Mouse (Mus musculus) embryonic facial prominence, embryonic 14.5 days (tissue): ENCODE results near the gene Tbxas1. TPM values are rescaled to one million over a fixed set of nuclear protein-coding genes. Genes with fewer than 3 reads are reported as not detected.

Source experiments
- ATAC-seq: fragments of 200-750 bp; cut with Nextera tagmentation; 2 replicates; pipeline ENCODE4 v1.8.0; 2017; ENCODE audit warnings: low read depth, moderate number of reproducible peaks, moderate TSS enrichment
- DNase-seq: peaks from one replicate; pipeline ENCODE4 v3.0.0-alpha.2; 2015; ENCODE audit warnings: low spot score
- H3K27ac ChIP-seq: fragments of 300-500 bp; sonication (generic); replicated peaks from 2 replicates; pipeline ENCODE4 v1.5.1; 2014; ENCODE audit warnings: low read depth, mild to moderate bottlenecking, low read length, moderate library complexity
- H3K27me3 ChIP-seq: fragments of 300-500 bp; sonication (generic); replicated peaks from 2 replicates; pipeline ENCODE4 v1.6.1; 2014; ENCODE audit warnings: low read length; ENCODE audit not compliant: control insufficient read depth, insufficient read depth
- H3K36me3 ChIP-seq: fragments of 300-500 bp; sonication (generic); 2 replicates; pipeline ENCODE4 v1.6.1; 2014; ENCODE audit warnings: low read length, mixed read lengths; ENCODE audit not compliant: control insufficient read depth, insufficient read depth
- H3K4me1 ChIP-seq: fragments of 300-500 bp; sonication (generic); 2 replicates; pipeline ENCODE4 v1.6.1; 2014; ENCODE audit warnings: antibody characterized with exemption, low read length; ENCODE audit not compliant: control insufficient read depth, insufficient read depth
- H3K4me2 ChIP-seq: fragments of 300-500 bp; sonication (generic); 2 replicates; pipeline ENCODE4 v1.6.1; 2014; ENCODE audit warnings: low read depth, mild to moderate bottlenecking, low read length, moderate library complexity, mixed read lengths
- H3K4me3 ChIP-seq: fragments of 300-500 bp; sonication (generic); 2 replicates; pipeline ENCODE4 v1.5.1; 2014; ENCODE audit warnings: low read depth, mild to moderate bottlenecking, low read length
- H3K9ac ChIP-seq: fragments of 300-500 bp; sonication (generic); 2 replicates; pipeline ENCODE4 v1.6.1; 2014; ENCODE audit warnings: low read depth, mild to moderate bottlenecking, low read length, moderate library complexity, mixed read lengths
- H3K9me3 ChIP-seq: fragments of 300-500 bp; sonication (generic); 2 replicates; pipeline ENCODE4 v1.6.1; 2016; ENCODE audit warnings: low read length; ENCODE audit not compliant: control insufficient read depth
- WGBS: fragments of 180-500 bp; shearing (Covaris S2); extraction: QIAGEN DNeasy Blood & Tissue Kit; methylation state at CpG from one replicate; pipeline ENCODE4 v1.1.7; 2014; 5-methylcytosine and 5-hydroxymethylcytosine counted together
- polyA plus RNA-seq: library from polyadenylated mRNA; unstranded; fragments of >200 nt; fragmentation: Nextera tagmentation; extraction: Ambion mirVana; gene quantifications from 2 replicates; pipeline ENCODE4 v1.2.1, GENCODE M21; 2014

Tbxas1 gene
- polyA plus RNA-seq, result 2.4 and 4.2 TPM in 2 replicates

DNA sequence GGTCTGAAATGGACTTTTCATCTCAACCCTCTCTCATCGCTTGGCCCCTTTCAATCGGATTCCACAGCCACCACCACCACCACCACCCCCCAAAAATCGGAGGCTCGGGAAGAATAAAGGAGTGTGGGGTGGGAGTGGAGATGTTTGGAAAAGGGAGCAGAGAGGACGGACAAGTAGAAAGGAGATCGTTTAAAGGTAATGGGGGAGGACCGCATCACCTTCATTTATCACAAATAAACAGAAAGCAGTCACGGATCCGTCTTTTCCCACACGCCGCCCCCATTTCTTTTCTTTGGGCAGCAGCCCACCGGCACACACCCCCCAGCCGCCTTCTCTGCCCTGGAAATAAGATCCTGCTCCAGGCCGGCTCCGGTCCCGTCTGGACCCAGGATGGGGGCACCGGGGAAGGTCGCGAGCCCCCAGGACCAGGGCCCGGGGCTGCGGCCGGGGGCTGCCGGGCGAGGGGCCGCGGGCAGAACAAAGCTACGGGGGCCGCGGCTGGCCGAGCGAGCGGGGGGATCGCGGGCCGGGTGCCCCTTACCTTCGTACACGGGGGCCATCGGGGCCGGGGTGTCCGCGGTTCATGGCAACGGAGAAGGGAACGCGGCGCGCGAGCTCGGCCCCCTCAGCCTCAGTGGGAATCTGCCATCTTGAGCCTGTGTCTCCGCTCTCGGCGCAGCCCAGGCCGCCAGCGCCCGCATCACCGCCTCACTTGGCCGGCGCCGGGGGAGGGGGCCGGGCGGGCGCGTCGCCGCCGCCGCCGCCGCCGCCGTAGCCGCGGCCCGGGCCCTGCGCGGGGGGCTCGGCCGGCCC lies at the start of gene Tbxas1:
Gene Tbxas1, plus strand, starts transcription at position 147 of the 813 bp plus-strand sequence.
- peak within 1 kb of the TSS; percentile 88 for H3K4me3 ChIP-seq

DNA sequence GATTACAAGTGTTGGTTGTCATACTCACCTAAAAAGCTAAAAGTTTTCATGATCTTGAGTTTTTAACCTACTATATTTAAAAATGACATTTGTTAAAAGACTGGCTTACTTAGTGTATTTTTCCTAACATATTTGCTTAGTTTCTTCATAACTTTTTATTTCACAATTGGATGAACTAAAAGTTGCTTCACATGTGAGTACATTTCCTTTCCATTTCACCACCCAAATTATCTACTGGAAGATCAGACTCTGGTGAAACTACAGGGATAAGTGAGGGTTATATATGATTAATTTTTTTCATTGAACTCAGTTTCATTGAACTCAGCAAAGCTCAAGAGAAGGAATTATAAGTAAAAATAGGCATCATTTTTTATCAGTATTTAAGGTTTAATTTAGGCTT lies 49.3 kb upstream of the Tbxas1 start:
- Histone ChIP-seq H3K4me1 (no peaks in the 10 kb centered on the region), H3K4me3 (no peak overlapping the region), H3K4me2 (no peak overlapping the region), H3K9ac (no peak overlapping the region), H3K9me3 (no peaks in the 10 kb centered on the region), H3K27me3 (no peaks in the 10 kb centered on the region), H3K36me3 (no peaks in the 10 kb centered on the region), H3K27ac (no peak overlapping the region)
- no peak for ATAC-seq
- DNase-seq, result no peak

More for the DNA sequence above, at the start of gene Tbxas1:
- WGBS, result 2% methylated on average over 22 of the region's 77 CpGs
- no peaks in the 10 kb centered on the region for H3K36me3 ChIP-seq
- no peaks in the 10 kb centered on the region for H3K27me3 ChIP-seq
- DNase-seq, result peak; percentile 61
- no peaks in the 10 kb centered on the region; the same call in 1 of the 2 replicates for H3K4me1 ChIP-seq
- peak within 1 kb of the TSS; percentile 63 for H3K4me2 ChIP-seq
- H3K9me3 ChIP-seq, result no peaks in the 10 kb centered on the region
- H3K9ac ChIP-seq, result peak within 1 kb of the TSS; percentile 98
- ATAC-seq, result peak; percentile 73; the same call in 1 of the 2 replicates
- H3K27ac ChIP-seq, result peak within 1 kb of the TSS; percentile 92

DNA sequence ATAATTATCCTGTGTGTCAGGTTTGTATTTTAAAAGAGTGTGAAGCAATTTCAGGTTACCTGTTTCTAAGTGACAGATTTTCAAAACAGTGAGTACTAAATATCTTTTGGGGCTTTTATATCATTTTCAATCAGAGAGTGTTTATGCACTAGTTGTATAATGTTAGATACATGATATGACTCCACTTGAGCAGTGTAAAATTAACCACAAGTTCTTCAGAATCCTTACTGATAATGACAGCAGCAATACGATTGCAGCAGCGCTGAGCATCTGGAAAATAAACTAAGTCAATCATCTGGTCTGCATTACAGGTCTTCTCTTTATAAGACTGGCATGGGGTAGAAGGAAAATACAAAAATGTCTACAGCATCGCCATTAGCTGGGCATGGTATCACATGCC lies 48.3 kb upstream of the Tbxas1 start:
- no peak for DNase-seq
- Histone ChIP-seq H3K4me3 (no peak overlapping the region), H3K36me3 (no peaks in the 10 kb centered on the region), H3K27ac (no peak overlapping the region), H3K9ac (no peak overlapping the region), H3K27me3 (no peaks in the 10 kb centered on the region), H3K9me3 (no peaks in the 10 kb centered on the region), H3K4me2 (no peak overlapping the region), H3K4me1 (no peaks in the 10 kb centered on the region)
- no peak for ATAC-seq
- WGBS, result 51% methylated on average over 3 of the region's 3 CpGs

DNA sequence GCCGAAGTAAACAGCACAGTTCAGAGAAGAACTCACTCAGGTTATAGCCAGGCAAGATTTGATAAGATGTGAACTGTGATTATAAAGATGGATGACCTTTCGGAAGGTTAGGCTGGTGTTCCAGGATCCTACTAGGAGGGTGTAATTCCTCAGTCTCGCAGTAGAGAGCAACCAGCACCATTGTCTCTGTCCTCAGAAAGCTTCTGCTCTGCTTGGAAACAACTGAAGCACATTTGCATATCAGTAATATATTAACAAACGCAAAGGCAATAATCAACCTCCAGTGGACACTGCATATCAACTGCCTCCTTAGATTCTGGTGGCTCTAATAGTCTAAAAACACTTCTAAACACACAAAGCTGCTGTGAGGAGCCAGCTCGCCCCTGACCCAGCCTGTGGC lies 47.8 kb upstream of the Tbxas1 start:
- DNase-seq, result no peak
- Histone ChIP-seq H3K9ac (no peak overlapping the region), H3K4me1 (peaks cover 4% of the 10 kb centered on the region; the same call in 1 of the 2 replicates), H3K4me3 (no peak overlapping the region), H3K4me2 (no peak overlapping the region), H3K36me3 (no peaks in the 10 kb centered on the region), H3K27me3 (no peaks in the 10 kb centered on the region), H3K27ac (no peak overlapping the region), H3K9me3 (no peaks in the 10 kb centered on the region)
- WGBS, result 76% methylated on average over 5 of the region's 5 CpGs
- ATAC-seq, result no peak

DNA sequence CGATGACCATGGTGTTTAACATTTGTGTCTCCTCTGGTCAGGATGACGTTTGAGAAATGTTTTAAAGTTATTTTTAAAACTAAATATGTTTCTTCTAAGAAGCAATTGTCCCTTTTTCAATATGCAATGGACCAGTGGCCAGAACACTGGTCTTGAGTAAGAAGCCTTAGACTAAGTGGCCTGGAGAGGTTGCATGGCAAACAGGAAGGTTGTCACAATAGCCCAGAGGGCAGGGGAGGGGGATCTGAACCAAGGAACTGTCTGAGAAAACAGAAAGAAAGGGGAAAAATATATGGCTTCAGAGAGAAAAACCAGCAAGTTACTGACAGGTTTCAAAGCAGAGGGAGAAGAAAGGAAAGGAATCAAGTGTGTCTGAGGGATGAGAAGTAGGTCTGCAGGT lies 47.0 kb upstream of the Tbxas1 start:
- no peaks in the 10 kb centered on the region for H3K9me3 ChIP-seq
- H3K4me2 ChIP-seq, result no peak overlapping the region
- WGBS, result 80% methylated on average over 2 of the region's 2 CpGs
- no peak overlapping the region for H3K4me3 ChIP-seq
- H3K9ac ChIP-seq, result no peak overlapping the region
- no peak overlapping the region for H3K27ac ChIP-seq
- DNase-seq (no peak), ATAC-seq (no peak)
- no peaks in the 10 kb centered on the region for H3K36me3 ChIP-seq
- no peaks in the 10 kb centered on the region for H3K27me3 ChIP-seq
- H3K4me1 ChIP-seq, result peaks cover 12% of the 10 kb centered on the region; the same call in 1 of the 2 replicates

DNA sequence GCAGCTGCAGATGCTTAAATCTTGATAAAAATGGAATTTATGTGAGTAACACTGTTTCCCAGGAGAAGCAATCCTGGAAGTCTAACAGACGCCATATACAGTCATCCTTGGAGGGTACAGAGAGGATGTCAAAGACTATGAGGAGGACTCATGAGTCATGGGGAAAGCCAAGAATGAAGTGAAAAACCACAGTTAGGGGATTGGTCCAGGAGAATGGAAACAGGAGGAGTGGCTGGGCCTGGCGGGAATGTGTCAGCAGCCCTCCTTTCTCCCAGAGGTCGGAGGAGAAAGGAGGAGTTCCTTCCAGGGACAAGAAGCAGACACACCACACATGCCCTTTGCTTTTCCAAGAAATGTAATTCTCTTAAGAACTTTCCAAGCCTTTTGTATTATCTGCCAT lies 45.8 kb upstream of the Tbxas1 start:
- no peaks in the 10 kb centered on the region for H3K9me3 ChIP-seq
- H3K9ac ChIP-seq, result no peak overlapping the region
- H3K27me3 ChIP-seq, result no peaks in the 10 kb centered on the region
- H3K4me1 ChIP-seq, result peaks cover 12% of the 10 kb centered on the region; the same call in 1 of the 2 replicates
- DNase-seq (peak; percentile 22), ATAC-seq (no peak)
- WGBS, result 64% methylated on average over 3 of the region's 3 CpGs
- H3K27ac ChIP-seq, result no peak overlapping the region
- no peaks in the 10 kb centered on the region for H3K36me3 ChIP-seq
- H3K4me3 ChIP-seq, result no peak overlapping the region
- H3K4me2 ChIP-seq, result no peak overlapping the region

DNA sequence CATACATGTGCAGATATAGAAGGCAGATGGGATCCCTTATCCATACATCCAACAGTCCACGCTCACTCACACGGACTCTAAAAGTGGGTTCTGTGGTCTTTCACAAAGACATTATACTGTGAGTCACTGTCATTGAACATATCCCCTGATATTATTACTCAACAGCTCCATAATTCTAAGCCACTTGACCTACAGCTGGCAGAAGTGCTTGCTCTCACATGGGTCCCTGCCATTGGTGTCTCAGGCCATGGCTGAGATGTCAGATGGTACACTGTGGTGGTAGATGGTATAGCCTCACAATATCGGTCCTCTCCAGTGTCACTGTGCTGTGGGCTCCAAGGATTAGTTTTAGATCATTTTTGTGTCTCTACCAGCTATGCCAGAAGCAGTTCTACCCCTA lies 41.5 kb upstream of the Tbxas1 start:
- H3K36me3 ChIP-seq, result peaks cover 2% of the 10 kb centered on the region; the same call in 1 of the 2 replicates
- H3K27me3 ChIP-seq, result no peaks in the 10 kb centered on the region
- peaks cover 12% of the 10 kb centered on the region; the same call in 1 of the 2 replicates for H3K4me1 ChIP-seq
- 86% methylated on average over 3 of the region's 3 CpGs for WGBS
- H3K4me2 ChIP-seq, result no peak overlapping the region
- ATAC-seq (no peak), DNase-seq (no peak)
- no peak overlapping the region for H3K27ac ChIP-seq
- H3K9ac ChIP-seq, result no peak overlapping the region
- H3K9me3 ChIP-seq, result no peaks in the 10 kb centered on the region
- no peak overlapping the region for H3K4me3 ChIP-seq

DNA sequence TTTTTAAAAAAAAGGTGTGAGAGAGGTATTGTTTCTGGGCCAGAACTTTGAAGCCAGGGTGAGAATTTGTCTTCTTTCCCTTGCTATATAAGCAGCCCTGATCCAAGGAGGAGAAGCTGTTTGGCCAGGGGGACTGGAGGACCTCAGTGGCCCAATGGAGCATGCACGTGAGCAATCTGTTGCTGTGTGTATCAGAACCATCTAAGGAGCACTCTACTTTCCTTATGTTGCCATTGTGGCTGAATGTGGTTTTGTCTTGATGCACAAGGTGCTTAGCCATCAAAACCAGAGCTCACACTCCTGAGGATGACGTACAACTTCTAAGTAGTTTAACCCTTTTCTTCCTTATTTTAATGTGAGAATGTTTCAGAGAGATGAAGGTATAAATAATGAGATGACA lies 40.5 kb upstream of the Tbxas1 start:
- no peak overlapping the region for H3K4me2 ChIP-seq
- no peak overlapping the region for H3K9ac ChIP-seq
- H3K36me3 ChIP-seq, result peaks cover 2% of the 10 kb centered on the region; the same call in 1 of the 2 replicates
- no peaks in the 10 kb centered on the region for H3K9me3 ChIP-seq
- ATAC-seq (no peak), DNase-seq (no peak)
- no peaks in the 10 kb centered on the region for H3K27me3 ChIP-seq
- H3K4me3 ChIP-seq, result no peak overlapping the region
- WGBS, result 75% methylated on average over 2 of the region's 2 CpGs
- H3K27ac ChIP-seq, result no peak overlapping the region
- peaks cover 12% of the 10 kb centered on the region; the same call in 1 of the 2 replicates for H3K4me1 ChIP-seq

DNA sequence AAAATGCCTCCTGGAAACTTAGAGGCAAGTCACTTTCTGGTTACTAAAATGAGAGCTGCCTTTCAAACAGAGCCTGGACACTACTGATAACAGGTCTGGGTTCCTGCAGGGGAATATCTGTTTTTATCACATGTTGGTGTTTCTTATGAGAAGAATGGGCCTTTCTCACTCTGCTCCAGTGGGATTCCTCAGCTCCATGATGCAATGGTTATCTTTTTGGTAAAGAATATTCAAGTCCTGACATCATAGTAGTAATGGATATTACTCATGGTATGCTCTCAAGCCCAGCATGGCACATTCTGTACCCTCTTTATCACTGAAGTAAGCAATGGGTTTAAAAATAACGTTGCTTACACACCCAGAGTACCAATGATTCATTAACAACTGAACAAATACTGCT lies 40.0 kb upstream of the Tbxas1 start:
- H3K9ac ChIP-seq, result no peak overlapping the region
- DNase-seq (no peak), ATAC-seq (no peak)
- H3K4me1 ChIP-seq, result peaks cover 12% of the 10 kb centered on the region; the same call in 1 of the 2 replicates
- H3K4me2 ChIP-seq, result no peak overlapping the region
- no peak overlapping the region for H3K27ac ChIP-seq
- no peaks in the 10 kb centered on the region for H3K9me3 ChIP-seq
- no peak overlapping the region for H3K4me3 ChIP-seq
- no peaks in the 10 kb centered on the region for H3K27me3 ChIP-seq
- H3K36me3 ChIP-seq, result peaks cover 2% of the 10 kb centered on the region; the same call in 1 of the 2 replicates
- WGBS, result 81% methylated on average over 1 of the region's 1 CpGs
